Mouse (Mus musculus) hindbrain, embryonic 12.5 days (tissue): ENCODE results near the gene Olfr902. TPM values are rescaled to one million over a fixed set of nuclear protein-coding genes. Genes with fewer than 3 reads are reported as not detected.

Experiments used
- polyA plus RNA-seq: library from polyadenylated mRNA; unstranded; fragments of >200 nt; fragmentation: Nextera tagmentation; extraction: Ambion mirVana; gene quantifications from 2 replicates; pipeline ENCODE4 v1.2.1, GENCODE M21; 2016

Gene Olfr902
- polyA plus RNA-seq, 1 experiment from 2014 or later = not detected

Other genes starting within 250 kb of the Olfr902 start
- not detected in 2 replicates for gene Olfr893, start 239.3 kb upstream of the Olfr902 start, polyA plus RNA-seq
- gene Olfr894, start 229.6 kb upstream of the Olfr902 start, polyA plus RNA-seq = not detected in 2 replicates
- not detected in 2 replicates for gene Olfr143, start 194.9 kb upstream of the Olfr902 start, polyA plus RNA-seq
- gene Olfr895, start 179.8 kb upstream of the Olfr902 start, polyA plus RNA-seq = not detected in 2 replicates
- not detected in 2 replicates for gene Olfr896-ps1, start 156.5 kb upstream of the Olfr902 start, polyA plus RNA-seq
- not detected in 2 replicates for gene Olfr25, start 118.6 kb upstream of the Olfr902 start, polyA plus RNA-seq
- gene Olfr898, start 99.2 kb upstream of the Olfr902 start, polyA plus RNA-seq = not detected in 2 replicates
- not detected in 2 replicates for gene Olfr250, start 80.8 kb upstream of the Olfr902 start, polyA plus RNA-seq
- not detected in 2 replicates for gene Olfr251, start 70.6 kb upstream of the Olfr902 start, polyA plus RNA-seq
- not detected in 2 replicates for gene Olfr147, start 46.0 kb upstream of the Olfr902 start, polyA plus RNA-seq
- not detected in 2 replicates for gene Olfr901, start 18.2 kb upstream of the Olfr902 start, polyA plus RNA-seq
- not detected in 2 replicates for gene Olfr904, start 15.5 kb downstream of the Olfr902 start, polyA plus RNA-seq
- gene Olfr905, start 23.5 kb downstream of the Olfr902 start, polyA plus RNA-seq = not detected in 2 replicates
- gene Olfr906, start 39.4 kb downstream of the Olfr902 start, polyA plus RNA-seq = not detected in 2 replicates
- not detected in 2 replicates for gene Olfr907, start 48.1 kb downstream of the Olfr902 start, polyA plus RNA-seq
- gene Olfr911-ps1, start 73.9 kb downstream of the Olfr902 start, polyA plus RNA-seq = not detected in 2 replicates
- not detected in 2 replicates for gene Olfr910, start 90.2 kb downstream of the Olfr902 start, polyA plus RNA-seq
- not detected in 2 replicates for gene Olfr912, start 132.5 kb downstream of the Olfr902 start, polyA plus RNA-seq
- gene Olfr913, start 145.1 kb downstream of the Olfr902 start, polyA plus RNA-seq = not detected in 2 replicates
- gene Olfr914, start 157.4 kb downstream of the Olfr902 start, polyA plus RNA-seq = not detected in 2 replicates
- gene Olfr916, start 212.2 kb downstream of the Olfr902 start, polyA plus RNA-seq = not detected in 2 replicates
- gene Olfr917, start 218.2 kb downstream of the Olfr902 start, polyA plus RNA-seq = not detected in 2 replicates
- not detected in 2 replicates for gene Olfr918, start 226.9 kb downstream of the Olfr902 start, polyA plus RNA-seq